Mouse (Mus musculus) neural tube, embryonic 11.5 days (tissue): ENCODE measurements around the gene Olfr1555-ps1. TPM values are rescaled to one million over a fixed set of nuclear protein-coding genes. Genes with fewer than 3 reads are reported as not detected.

Experiments used
- ATAC-seq: fragments of 200-750 bp; cut with Nextera tagmentation; 2 replicates; pipeline ENCODE4 v1.8.0; 2017; ENCODE audit warnings: moderate number of reproducible peaks, mild to moderate bottlenecking, moderate TSS enrichment, moderate library complexity; ENCODE audit not compliant: insufficient read depth, low FRiP score, low TSS enrichment
- DNase-seq: peaks from one replicate; pipeline ENCODE4 v3.0.0-alpha.2; 2015; ENCODE audit warnings: low spot score
- H3K27ac ChIP-seq: fragments of 300-500 bp; sonication (generic); 2 replicates; pipeline ENCODE4 v1.5.1; 2014; ENCODE audit warnings: low read depth, mild to moderate bottlenecking, low read length
- H3K27me3 ChIP-seq: fragments of 300-500 bp; sonication (generic); 2 replicates; pipeline ENCODE4 v1.6.1; 2014; ENCODE audit warnings: mild to moderate bottlenecking, low read length, mixed read lengths; ENCODE audit not compliant: control insufficient read depth, insufficient read depth
- H3K36me3 ChIP-seq: fragments of 300-500 bp; sonication (generic); 2 replicates; pipeline ENCODE4 v1.6.1; 2014; ENCODE audit warnings: mild to moderate bottlenecking, low read length, moderate library complexity, mixed read lengths; ENCODE audit not compliant: control insufficient read depth, insufficient read depth
- H3K4me1 ChIP-seq: fragments of 300-500 bp; sonication (generic); 2 replicates; pipeline ENCODE4 v1.6.1; 2014; ENCODE audit warnings: low read length, mixed read lengths; ENCODE audit not compliant: control insufficient read depth, insufficient read depth
- H3K4me2 ChIP-seq: fragments of 300-500 bp; sonication (generic); 2 replicates; pipeline ENCODE4 v1.6.1; 2014; ENCODE audit warnings: low read depth, mild to moderate bottlenecking, moderate library complexity
- H3K4me3 ChIP-seq: fragments of 300-500 bp; sonication (generic); 2 replicates; pipeline ENCODE4 v1.5.1; 2014; ENCODE audit warnings: low read depth, low read length
- H3K9ac ChIP-seq: fragments of 300-500 bp; sonication (generic); 2 replicates; pipeline ENCODE4 v1.6.1; 2014; ENCODE audit warnings: mild to moderate bottlenecking, low read length
- H3K9me3 ChIP-seq: fragments of 300-500 bp; sonication (generic); 2 replicates; pipeline ENCODE4 v1.6.1; 2016; ENCODE audit warnings: low read length; ENCODE audit not compliant: control insufficient read depth
- WGBS: fragments of 180-500 bp; shearing (Covaris S2); extraction: QIAGEN DNeasy Blood & Tissue Kit; methylation state at CpG from one replicate; pipeline ENCODE4 v1.1.7; 2014; 5-methylcytosine and 5-hydroxymethylcytosine counted together
- polyA plus RNA-seq: library from polyadenylated mRNA; unstranded; fragments of >200 nt; fragmentation: Nextera tagmentation; extraction: Ambion mirVana; gene quantifications from 2 replicates; pipeline ENCODE4 v1.2.1, GENCODE M21; 2014

Gene Olfr1555-ps1
- polyA plus RNA-seq, 1 experiment from 2014 or later, result not detected

- WGBS, result 69% methylated on average over 1 of the region's 1 CpGs
- no peaks in the 10 kb centered on the region for H3K36me3 ChIP-seq
- H3K4me3 ChIP-seq, result no peak within 1 kb of the TSS
- no peak within 1 kb of the TSS for H3K9ac ChIP-seq
- no peak within 1 kb of the TSS for H3K4me2 ChIP-seq
- ATAC-seq (no peak), DNase-seq (no peak)
- H3K27ac ChIP-seq, result no peak within 1 kb of the TSS
- no peaks in the 10 kb centered on the region for H3K4me1 ChIP-seq
- H3K9me3 ChIP-seq, result no peaks in the 10 kb centered on the region
- H3K27me3 ChIP-seq, result no peaks in the 10 kb centered on the region
Observed at GRCm38 (mm10) chr19:12115797-12116196, 54.1 kb downstream of the Olfr1555-ps1 start, which contains the start of gene Olfr1428. Gene Olfr1428 (minus strand): TSS chr19:12115897.

Other genes with a start within 250 kb of the Olfr1555-ps1 start
- 6.6 and 6.7 TPM in 2 replicates for gene Osbp, start 204.2 kb downstream of the Olfr1555-ps1 start, polyA plus RNA-seq
- not detected in 2 replicates for gene Olfr1423, start 128.8 kb downstream of the Olfr1555-ps1 start, polyA plus RNA-seq
- not detected in 2 replicates for gene Olfr1424, start 107.4 kb downstream of the Olfr1555-ps1 start, polyA plus RNA-seq
- not detected in 2 replicates for gene Olfr1425, start 92.4 kb downstream of the Olfr1555-ps1 start, polyA plus RNA-seq
- gene Olfr1426, start 78.1 kb downstream of the Olfr1555-ps1 start, polyA plus RNA-seq, result not detected in 2 replicates
- not detected in 2 replicates for gene Olfr1427, start 66.8 kb downstream of the Olfr1555-ps1 start, polyA plus RNA-seq
- gene Olfr1428, start 54.2 kb downstream of the Olfr1555-ps1 start, polyA plus RNA-seq, result not detected in 2 replicates
- not detected in 2 replicates for gene Olfr76, start 46.9 kb downstream of the Olfr1555-ps1 start, polyA plus RNA-seq
- not detected in 2 replicates for gene Olfr1431, start 30.5 kb upstream of the Olfr1555-ps1 start, polyA plus RNA-seq
- gene Olfr1432, start 62.5 kb upstream of the Olfr1555-ps1 start, polyA plus RNA-seq, result not detected in 2 replicates
- not detected in 2 replicates for gene Olfr262, start 71.5 kb upstream of the Olfr1555-ps1 start, polyA plus RNA-seq
- gene Olfr235, start 90.9 kb upstream of the Olfr1555-ps1 start, polyA plus RNA-seq, result not detected in 2 replicates
- gene Olfr1434, start 109.7 kb upstream of the Olfr1555-ps1 start, polyA plus RNA-seq, result not detected in 2 replicates
- gene Olfr1436, start 129.0 kb upstream of the Olfr1555-ps1 start, polyA plus RNA-seq, result not detected in 2 replicates
- not detected in 2 replicates for gene Olfr1437, start 155.0 kb upstream of the Olfr1555-ps1 start, polyA plus RNA-seq
- gene Olfr1438-ps1, start 165.8 kb upstream of the Olfr1555-ps1 start, polyA plus RNA-seq, result not detected in 2 replicates
- not detected in 2 replicates for gene Olfr1440, start 217.2 kb upstream of the Olfr1555-ps1 start, polyA plus RNA-seq
- not detected in 2 replicates for gene Olfr1441, start 247.3 kb upstream of the Olfr1555-ps1 start, polyA plus RNA-seq